ENCODE assay signal across 10 mouse cellular contexts in genomic region chr7:113214245-113215169, GRCm38 (mm10). TPM values are rescaled to one million over a fixed set of nuclear protein-coding genes. Genes with fewer than 3 reads are reported as not detected.
A peak's percentile ranks its signal among the peaks of the same experiment; 100 is the strongest.
DNase-seq lines count a peak whose midpoint lies in the region; TF ChIP-seq lines count a peak whose summit lies in the region.
"Had no signal": no experiment of that assay in that cellular context is flagged by ENCODE, and none has a peak within 500 bp of the region (broad histone marks: within the 10 kb centered on the region; RNA-seq: fewer than 3 reads in every experiment).

No protein-coding gene starts in this region.

- H3K27me3 ChIP-seq in myocyte (ENCODE audit: control insufficient read depth, insufficient read depth, insufficient read length) = no peaks in the 10 kb centered on the region

- H3ac ChIP-seq in myocyte (ENCODE audit: control insufficient read depth, insufficient read length) = no peak overlapping the region

- H3K36me3 ChIP-seq in myocyte (ENCODE audit: control insufficient read depth, insufficient read depth) = no peaks in the 10 kb centered on the region
- H3K36me3 ChIP-seq: stomach, embryonic 15.5 days had no signal

- no peak for DNase-seq in layer of hippocampus, adult 2 months (ENCODE audit: low spot score in 2 of 2)
- no peak for DNase-seq in layer of hippocampus, adult 11-12 months (ENCODE audit: low spot score)
- DNase-seq in brain, adult 2 months (ENCODE audit: low read depth, low spot score) = peak; percentile 83
- peak; percentile 69 for DNase-seq in cerebellum, adult 9-10 months
- no peak for DNase-seq in left cerebral cortex, adult 8-10 months (ENCODE audit: low spot score in 2 of 2)
- no peak for DNase-seq in frontal cortex, adult 2 months (ENCODE audit: extremely low spot score in 1 of 2, low spot score in 1 of 2)
- DNase-seq: right cerebral cortex, postnatal 4 days had no signal

- H3K27ac ChIP-seq in layer of hippocampus, adult 2 months = peak overlapping the region; percentile 48
- H3K27ac ChIP-seq: stomach, embryonic 15.5 days had no signal

- peaks cover 73% of the 10 kb centered on the region for H3K79me2 ChIP-seq in myocyte (ENCODE audit: control insufficient read depth, insufficient read depth)

- no peak for TF ChIP-seq POLR2A in myocyte (IDR thresholded peaks at IDR 0.05; ENCODE audit: insufficient read length, low read depth)

- H3K4me2 ChIP-seq in myocyte (ENCODE audit: low read depth) = peak overlapping the region; percentile 50
- H3K4me2 ChIP-seq: heart, embryonic 11.5 days; stomach, embryonic 15.5 days had no signal

- no peak overlapping the region for H3K4me3 ChIP-seq in layer of hippocampus, adult 2 months
- no peak overlapping the region for H3K4me3 ChIP-seq in myocyte
- H3K4me3 ChIP-seq: stomach, embryonic 15.5 days had no signal

- no peak for TF ChIP-seq CTCF in layer of hippocampus, adult 2 months (conservative IDR thresholded peaks at IDR 0.05)

TF ChIP-seq in myocyte, 11 proteins besides CTCF, POLR2A, EP300 and RAD21:
- TF ChIP-seq E2F4 (IDR thresholded peaks at IDR 0.05; ENCODE audit: insufficient read depth) (no peak), USF1 (IDR thresholded peaks at IDR 0.05; ENCODE audit: low read depth) (no peak), TCF12 (IDR thresholded peaks at IDR 0.05; ENCODE audit: insufficient read depth, poor library complexity, severe bottlenecking) (no peak), MYOG (IDR thresholded peaks at IDR 0.05; ENCODE audit: control insufficient read depth in 1 of 3, insufficient read depth in 1 of 3, insufficient read length in 2 of 3, low read depth in 2 of 3) (no peak), CEBPB (IDR thresholded peaks at IDR 0.05; ENCODE audit: insufficient read depth, poor library complexity, severe bottlenecking) (no peak), POLR2AphosphoS2 (IDR thresholded peaks at IDR 0.05; ENCODE audit: insufficient read length, low read depth) (no peak), REST (IDR thresholded peaks at IDR 0.05; ENCODE audit: insufficient read depth, insufficient read length) (no peak), MAX (IDR thresholded peaks at IDR 0.05; ENCODE audit: low read depth) (no peak), TCF3 (IDR thresholded peaks at IDR 0.05; ENCODE audit: insufficient read length, low read depth) (no peak), MYOD1 (IDR thresholded peaks at IDR 0.05; ENCODE audit: control insufficient read depth in 1 of 3, insufficient read length in 2 of 3, low read depth in 2 of 3) (no peak), SRF (IDR thresholded peaks at IDR 0.05; ENCODE audit: control insufficient read depth, insufficient read length, low read depth) (no peak)

RNA-seq across cellular contexts. Expression of gene Arntl, which starts 7.2 kb away (rescaled TPM):
- total RNA-seq in layer of hippocampus, adult 2 months (2021) = 10 to 100 TPM; 34.9 to 40.3 TPM
- 10.5 TPM for polyA plus RNA-seq in myocyte (2012; fragmentation: generic; extraction: Trizol)
- 10 to 100 TPM; 29.6 to 37.8 (median 30.6) TPM for total RNA-seq in left cerebral cortex, adult 8-10 months (2022)
- polyA plus RNA-seq in frontal cortex, adult 2 months (2012; rRNA removed) = 26.9 and 28.9 TPM in 2 replicates

Comparison
In these comparisons a context has a peak if more than half of its experiments do, and no peak if none do; other contexts are left out.
1. DNase-seq: peak in brain, adult 2 months (single experiment) and cerebellum, adult 9-10 months (single experiment); none in layer of hippocampus, adult 2 months (0 of 2), layer of hippocampus, adult 11-12 months (single experiment), left cerebral cortex, adult 8-10 months (0 of 2) and frontal cortex, adult 2 months (0 of 2).